Mouse (Mus musculus) adrenal gland, postnatal 0 days (tissue): ENCODE measurements around the gene Zfp874a. TPM values are rescaled to one million over a fixed set of nuclear protein-coding genes. Genes with fewer than 3 reads are reported as not detected.

Experiments used
- polyA plus RNA-seq: library from polyadenylated mRNA; unstranded; fragments of >200 nt; fragmentation: Nextera tagmentation; extraction: Ambion mirVana; gene quantifications from 2 replicates; pipeline ENCODE4 v1.2.1, GENCODE M21; 2015

Gene Zfp874a
- polyA plus RNA-seq = 12.6 and 15.1 TPM in 2 replicates

GRCm38 (mm10) chr13:67451172-67452020 lies at the start of gene Zfp874a:
Zfp874a (minus strand) TSS chr13:67451624.

GRCm38 (mm10) chr13:67500084-67500719 lies 48.8 kb upstream of the Zfp874a start, which contains the start of gene Zfp58:
Zfp58 (minus strand) TSS chr13:67500555.

GRCm38 (mm10) chr13:67483625-67484423 lies 32.4 kb upstream of the Zfp874a start, which contains the start of gene Zfp874b:
Zfp874b (minus strand) TSS chr13:67484258.

GRCm38 (mm10) chr13:67421207-67421857 lies 30.1 kb downstream of the Zfp874a start, which contains the start of gene Zfp459:
Zfp459 (minus strand) TSS chr13:67421418.

DNA sequence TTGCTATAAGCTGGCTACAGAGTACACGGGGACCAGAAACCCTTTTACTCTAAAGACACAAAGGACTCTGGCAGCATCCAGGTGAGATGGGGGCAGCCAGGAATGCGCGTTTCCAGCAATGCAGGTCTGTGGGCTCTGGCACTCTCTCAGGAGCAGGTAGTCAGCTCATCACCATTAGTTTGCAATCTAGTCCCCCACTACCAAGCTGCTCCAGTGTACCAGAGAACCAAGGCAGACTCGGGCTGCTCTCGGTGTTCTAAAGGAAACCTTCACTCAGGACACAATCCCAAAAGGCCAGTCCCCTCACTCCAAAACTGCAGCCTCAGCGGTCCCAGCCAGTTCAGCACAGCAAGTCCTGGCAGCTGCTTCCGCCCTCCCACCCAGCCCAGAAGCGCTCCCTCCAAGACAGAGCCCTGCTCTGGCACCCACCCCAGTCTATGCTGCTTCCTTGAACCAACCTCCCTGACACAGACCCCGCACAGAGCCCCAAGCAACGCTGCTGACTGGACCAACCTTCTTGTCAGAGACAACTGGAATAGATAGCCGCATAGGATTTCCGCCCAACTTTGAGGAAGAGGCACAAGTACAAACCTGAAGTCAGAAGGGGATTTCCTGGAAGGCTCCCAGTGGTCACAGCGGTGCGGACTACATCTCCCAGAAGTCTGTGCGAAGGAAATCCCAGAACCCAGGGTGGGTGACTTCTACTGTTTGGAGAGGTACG lies 52.1 kb downstream of the Zfp874a start, which contains the start of gene Zfp429:
Gene Zfp429, minus strand, starts transcription at position 637 of the 721 bp plus-strand sequence.

DNA sequence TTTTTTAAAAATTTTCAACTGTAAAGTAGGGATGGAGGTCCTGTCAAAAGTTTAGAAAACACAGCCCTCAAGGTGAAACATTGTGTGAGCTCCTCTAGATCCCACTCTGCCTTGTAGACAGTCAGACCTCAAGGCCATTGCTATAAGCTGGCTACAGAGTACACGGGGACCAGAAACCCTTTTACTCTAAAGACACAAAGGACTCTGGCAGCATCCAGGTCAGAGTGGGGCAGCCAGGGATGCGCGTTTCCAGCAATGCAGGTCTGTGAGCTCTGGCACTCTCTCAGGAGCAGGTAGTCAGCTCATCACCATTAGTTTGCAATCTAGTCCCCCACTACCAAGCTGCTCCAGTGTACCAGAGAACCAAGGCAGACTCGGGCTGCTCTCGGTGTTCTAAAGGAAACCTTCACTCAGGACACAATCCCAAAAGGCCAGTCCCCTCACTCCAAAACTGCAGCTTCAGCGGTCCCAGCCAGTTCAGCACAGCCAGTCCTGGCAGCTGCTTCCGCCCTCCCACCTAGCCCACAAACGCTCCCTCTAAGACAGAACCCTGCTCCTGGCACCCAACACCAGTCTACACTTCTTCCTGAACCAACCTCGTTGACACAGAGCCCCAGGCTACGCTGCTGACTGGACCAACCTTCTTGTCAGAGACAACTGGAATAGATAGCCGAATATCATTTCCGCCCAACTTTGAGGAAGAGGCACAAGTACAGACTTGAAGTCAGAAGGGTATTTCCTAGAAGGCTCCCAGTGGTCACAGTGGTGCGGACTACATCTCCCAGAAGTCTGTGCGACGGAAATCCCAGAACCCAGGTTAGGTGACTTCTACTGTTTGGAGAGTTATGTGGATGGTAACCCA lies 76.1 kb downstream of the Zfp874a start, which contains the start of the genes Gm28041 and Zfp456:
Gene Gm28041, minus strand, starts transcription at position 684 of the 862 bp plus-strand sequence.
Gene Zfp456, minus strand, starts transcription at position 761 of the 862 bp plus-strand sequence.

Other genes with a start within 250 kb of the Zfp874a start
- gene Zfp458, start 173.2 kb downstream of the Zfp874a start, polyA plus RNA-seq = 0.96 and 1.4 TPM in 2 replicates
- gene Zfp457, start 145.1 kb downstream of the Zfp874a start, polyA plus RNA-seq = 0.44 and 0.83 TPM in 2 replicates
- 1.1 and 2.0 TPM in 2 replicates for gene Zfp595, start 119.1 kb downstream of the Zfp874a start, polyA plus RNA-seq
- 0.43 and 1.7 TPM in 2 replicates for gene Gm28044, start 91.1 kb downstream of the Zfp874a start, polyA plus RNA-seq
- gene Zfp953, start 91.0 kb downstream of the Zfp874a start, polyA plus RNA-seq = 0.76 and 0.87 TPM in 2 replicates
- gene Gm28041, start 75.9 kb downstream of the Zfp874a start, polyA plus RNA-seq = 0.57 and 0.80 TPM in 2 replicates
- gene Zfp456, start 75.8 kb downstream of the Zfp874a start, polyA plus RNA-seq = 0.74 and 0.84 TPM in 2 replicates
- 5.2 and 5.7 TPM in 2 replicates for gene Zfp429, start 51.8 kb downstream of the Zfp874a start, polyA plus RNA-seq
- gene Zfp459, start 30.2 kb downstream of the Zfp874a start, polyA plus RNA-seq = 0.12 and 0.19 TPM in 2 replicates
- 4.2 and 4.6 TPM in 2 replicates for gene Zfp874b, start 32.6 kb upstream of the Zfp874a start, polyA plus RNA-seq
- gene Zfp58, start 48.9 kb upstream of the Zfp874a start, polyA plus RNA-seq = 5.8 and 6.9 TPM in 2 replicates
- not detected in 2 replicates for gene Gm26965, start 74.5 kb upstream of the Zfp874a start, polyA plus RNA-seq
- gene Zfp87, start 74.6 kb upstream of the Zfp874a start, polyA plus RNA-seq = 45.3 and 77.5 TPM in 2 replicates
- 7.8 and 9.3 TPM in 2 replicates for gene Zfp748, start 102.2 kb upstream of the Zfp874a start, polyA plus RNA-seq
- 3.7 and 4.0 TPM in 2 replicates for gene Zfp729b, start 158.1 kb upstream of the Zfp874a start, polyA plus RNA-seq
- gene Gm49345, start 186.1 kb upstream of the Zfp874a start, polyA plus RNA-seq = not detected in 2 replicates
- 1.4 and 1.7 TPM in 2 replicates for gene Zfp729a, start 186.2 kb upstream of the Zfp874a start, polyA plus RNA-seq
- gene Zfp738, start 235.4 kb upstream of the Zfp874a start, polyA plus RNA-seq = 10.0 and 10.3 TPM in 2 replicates